Mouse (Mus musculus) G1E (cell line): ENCODE measurements around the gene Hist1h2bc. TPM values are rescaled to one million over a fixed set of nuclear protein-coding genes. Genes with fewer than 3 reads are reported as not detected.

Experiments
- ATAC-seq: 2 replicates; pipeline ENCODE4 v1.8.0; 2016; ENCODE audit warnings: mild to moderate bottlenecking; ENCODE audit not compliant: insufficient number of reproducible peaks, poor library complexity, low FRiP score, severe bottlenecking; ENCODE audit errors: extremely low read depth
- DNase-seq: peaks from one replicate; pipeline ENCODE4 v3.0.0; 2012; ENCODE audit warnings: low spot score
- H3K27me3 ChIP-seq: 2 replicates; pipeline ENCODE4 v1.6.1; 2012; ENCODE audit warnings: mild to moderate bottlenecking, low read length, inconsistent platforms; ENCODE audit not compliant: insufficient read depth
- H3K36me3 ChIP-seq: replicated peaks from 2 replicates; pipeline ENCODE3; 2012; ENCODE audit warnings: mild to moderate bottlenecking, inconsistent platforms
- H3K4me1 ChIP-seq: 2 replicates; pipeline ENCODE4 v1.6.1; 2012; ENCODE audit warnings: low read depth, low read length, inconsistent platforms, mixed read lengths; ENCODE audit not compliant: insufficient read depth
- H3K4me3 ChIP-seq: 2 replicates; pipeline ENCODE4 v1.5.1; 2012; ENCODE audit warnings: low read depth, mild to moderate bottlenecking, inconsistent platforms, low read length, moderate library complexity, mixed read lengths
- H3K9me3 ChIP-seq: replicated peaks from 2 replicates; pipeline ENCODE4 v1.6.1; 2012; ENCODE audit warnings: inconsistent platforms
- CTCF ChIP-seq: IDR thresholded peaks from 2 replicates; pipeline ENCODE4 v1.5.1; 2012; ENCODE audit warnings: low read depth, low read length, inconsistent platforms, mixed read lengths
- GATA1 ChIP-seq: IDR thresholded peaks from 2 replicates; pipeline ENCODE4 v1.6.1; 2012; ENCODE audit warnings: borderline replicate concordance, low read length, inconsistent platforms, mixed read lengths
- GATA2 ChIP-seq: IDR thresholded peaks from 2 replicates; pipeline ENCODE4 v1.6.1; 2012; ENCODE audit warnings: low read depth, low read length, inconsistent platforms, borderline replicate concordance
- POLR2AphosphoS5 ChIP-seq: IDR thresholded peaks from 2 replicates; pipeline ENCODE4 v1.6.1; 2012; ENCODE audit warnings: low read depth, low read length, inconsistent platforms; ENCODE audit not compliant: insufficient replicate concordance
- TAL1 ChIP-seq: conservative IDR thresholded peaks from 2 replicates; pipeline ENCODE4 v1.6.1; 2012; ENCODE audit warnings: low read depth, low read length, inconsistent platforms, mixed read lengths
- polyA plus RNA-seq: library from polyadenylated mRNA; stranded (reverse); fragments of >175 nt; gene quantifications from 2 replicates; pipeline ENCODE4 v1.2.3, GENCODE M21; 2012
- total RNA-seq, 2 experiments: library from RNA; stranded (forward) in 1 of 2; stranded (reverse) in 1 of 2; fragments of 200-1000 nt in 1 of 2; fragments of >200 nt in 1 of 2; fragmentation: Nextera tagmentation in 1 of 2; gene quantifications; 2 replicates each; pipeline ENCODE4 v1.2.3; 2014 to 2017

The Hist1h2bc gene
- total and polyA plus RNA-seq, 3 experiments, result 8.5 to 387 (median 62.5) TPM

- peaks cover 20% of the 10 kb centered on the region for H3K27me3 ChIP-seq
- TF ChIP-seq CTCF (no peak), GATA1 (no peak), GATA2 (no peak), TAL1 (no peak), POLR2AphosphoS5 (no peak)
- no peak for ATAC-seq
- DNase-seq, result no peak
- no peak overlapping the region for H3K4me3 ChIP-seq
- H3K4me1 ChIP-seq, result no peaks in the 10 kb centered on the region
- H3K36me3 ChIP-seq, result no peaks in the 10 kb centered on the region
- no peaks in the 10 kb centered on the region for H3K9me3 ChIP-seq
Observed at GRCm38 (mm10) chr13:23729192-23729525, 45.2 kb downstream of the Hist1h2bc start.

- TF ChIP-seq GATA1, result no peak
- no peak for TF ChIP-seq GATA2
- TF ChIP-seq CTCF, result no peak
- TF ChIP-seq TAL1, result no peak
- TF ChIP-seq POLR2AphosphoS5, result no peak
- Histone ChIP-seq H3K9me3 (no peaks in the 10 kb centered on the region), H3K36me3 (no peaks in the 10 kb centered on the region), H3K4me1 (peaks cover 3% of the 10 kb centered on the region; the same call in 1 of the 2 replicates), H3K4me3 (no peak overlapping the region), H3K27me3 (peaks cover 18% of the 10 kb centered on the region)
- no peak for ATAC-seq
- DNase-seq, result no peak
Observed at GRCm38 (mm10) chr13:23729706-23730105, 45.7 kb downstream of the Hist1h2bc start.

- DNase-seq, result no peak
- no peak for ATAC-seq
- no peak for TF ChIP-seq TAL1
- no peak for TF ChIP-seq CTCF
- no peak for TF ChIP-seq GATA1
- TF ChIP-seq POLR2AphosphoS5, result no peak
- Histone ChIP-seq H3K4me3 (no peak overlapping the region), H3K36me3 (no peaks in the 10 kb centered on the region), H3K4me1 (peaks cover 3% of the 10 kb centered on the region; the same call in 1 of the 2 replicates), H3K27me3 (peaks cover 16% of the 10 kb centered on the region), H3K9me3 (no peaks in the 10 kb centered on the region)
Observed at GRCm38 (mm10) chr13:23730479-23730878, 46.5 kb downstream of the Hist1h2bc start.

GRCm38 (mm10) chr13:23732156-23732804, 48.3 kb downstream of the Hist1h2bc start:
- no peak for ATAC-seq
- H3K36me3 ChIP-seq, result no peaks in the 10 kb centered on the region
- no peak for TF ChIP-seq GATA1
- peak; percentile 14; the same call in 1 of the 2 replicates for TF ChIP-seq CTCF
- no peak overlapping the region for H3K4me3 ChIP-seq
- DNase-seq, result no peak
- peaks cover 11% of the 10 kb centered on the region for H3K27me3 ChIP-seq
- peaks cover 3% of the 10 kb centered on the region; the same call in 1 of the 2 replicates for H3K4me1 ChIP-seq
- H3K9me3 ChIP-seq, result no peaks in the 10 kb centered on the region

GRCm38 (mm10) chr13:23737091-23737490, 53.1 kb downstream of the Hist1h2bc start:
- TF ChIP-seq GATA1, result no peak
- no peak for DNase-seq
- Histone ChIP-seq H3K36me3 (no peaks in the 10 kb centered on the region), H3K27me3 (no peaks in the 10 kb centered on the region), H3K4me3 (no peak overlapping the region), H3K4me1 (peaks cover 14% of the 10 kb centered on the region), H3K9me3 (no peaks in the 10 kb centered on the region)
- no peak for ATAC-seq

- no peaks in the 10 kb centered on the region for H3K9me3 ChIP-seq
- H3K4me3 ChIP-seq, result peak overlapping the region; percentile 71; the same call in 1 of the 2 replicates
- no peak for DNase-seq
- H3K27me3 ChIP-seq, result no peaks in the 10 kb centered on the region
- peaks cover 18% of the 10 kb centered on the region for H3K4me1 ChIP-seq
- no peak for ATAC-seq
- no peaks in the 10 kb centered on the region for H3K36me3 ChIP-seq
- no peak for TF ChIP-seq POLR2AphosphoS5
- TF ChIP-seq CTCF, result no peak
- TF ChIP-seq GATA1, result no peak
Observed at GRCm38 (mm10) chr13:23738041-23738440, 54.0 kb downstream of the Hist1h2bc start.

- H3K27me3 ChIP-seq, result no peaks in the 10 kb centered on the region
- ATAC-seq (peak; percentile 69), DNase-seq (peak; percentile 84)
- TF ChIP-seq GATA2 (no peak), POLR2AphosphoS5 (peak; percentile 70; the same call in 1 of the 2 replicates)
- no peaks in the 10 kb centered on the region for H3K9me3 ChIP-seq
- H3K4me1 ChIP-seq, result peaks cover 21% of the 10 kb centered on the region
- H3K36me3 ChIP-seq, result no peaks in the 10 kb centered on the region
- H3K4me3 ChIP-seq, result peak within 1 kb of the TSS; percentile 71
Observed at GRCm38 (mm10) chr13:23738677-23739068, 54.7 kb downstream of the Hist1h2bc start, which contains the start of gene Hist1h1c. Gene Hist1h1c (plus strand): TSS chr13:23738808.
